8 mouse cellular contexts compared by ENCODE assay signal in genomic region chr12:58213451-58214288, GRCm38 (mm10). TPM values are rescaled to one million over a fixed set of nuclear protein-coding genes. Genes with fewer than 3 reads are reported as not detected.
A peak's percentile ranks its signal among the peaks of the same experiment; 100 is the strongest.
DNase-seq lines count a peak whose midpoint lies in the region; ATAC-seq lines count a peak whose summit lies in the region.

No protein-coding gene starts in this region.

- peak overlapping the region; percentile 63 for H3K4me2 ChIP-seq in stomach, embryonic 16.5 days (ENCODE audit: low read depth, low read length)

- ATAC-seq in stomach, embryonic 16.5 days (ENCODE audit: insufficient read depth, low FRiP score), result peak; percentile 78; the same call in 1 of the 2 replicates

- intact Hi-C loops in heart, postnatal 10 days (cut with DNase I), result loop anchor here (2.0 to 5.0 kb wide), 3 partner anchors 55 to 589 kb away; partner anchors contain the start of gene Clec14a

- peak overlapping the region; percentile 48 for H3K4me3 ChIP-seq in stomach, embryonic 16.5 days (replicated peaks; ENCODE audit: low read length)

- peaks cover 25% of the 10 kb centered on the region for H3K4me1 ChIP-seq in stomach, embryonic 16.5 days (ENCODE audit: control insufficient read depth, insufficient read depth, low read length)

- no peaks in the 10 kb centered on the region for H3K9me3 ChIP-seq in stomach, embryonic 16.5 days (replicated peaks; ENCODE audit: control insufficient read depth, low read length)

- no peaks in the 10 kb centered on the region for H3K36me3 ChIP-seq in stomach, embryonic 16.5 days (ENCODE audit: control insufficient read depth, insufficient read depth, low read length)

- peak; percentile 7 for DNase-seq in adrenal gland, postnatal 14 days
- DNase-seq in adrenal gland, postnatal 4 days (ENCODE audit: low spot score in 2 of 2), result no peak
- DNase-seq in embryo, embryonic 11 days, result peak; percentile 76
- DNase-seq in heart, postnatal 10 days, result peak; percentile 19 to 23
- peak; percentile 40 to 62 for DNase-seq in kidney, postnatal 25 days
- peak; percentile 30 for DNase-seq in lung, postnatal 36 days
- DNase-seq in urinary bladder, postnatal 10 days (ENCODE audit: low spot score), result no peak

- WGBS in stomach, embryonic 16.5 days, result under 1% methylated on average over 35 of the region's 40 CpGs

- peak overlapping the region; percentile 20; the same call in 1 of the 2 replicates for H3K9ac ChIP-seq in stomach, embryonic 16.5 days (ENCODE audit: low read length)

- no peak overlapping the region for H3K27ac ChIP-seq in stomach, embryonic 16.5 days (ENCODE audit: low read length)

- H3K27me3 ChIP-seq in stomach, embryonic 16.5 days (ENCODE audit: control insufficient read depth, insufficient read depth, low read length), result peaks cover 31% of the 10 kb centered on the region

RNA-seq across cellular contexts. Expression of gene Sstr1, which starts 2.1 kb away (rescaled TPM):
- not detected in 2 replicates for total RNA-seq in adrenal gland, postnatal 14 days (2021)
- under 1 TPM; 0.34 to 0.56 TPM for total RNA-seq in adrenal gland, postnatal 4 days (2021)
- total RNA-seq in heart, postnatal 10 days (2021), result under 1 TPM in 1 of 2 experiments, not detected in 1; 0.17 TPM
- 1.1 and 1.2 TPM in 2 replicates for polyA plus RNA-seq in stomach, embryonic 16.5 days (2015; fragmentation: Nextera tagmentation; extraction: Ambion mirVana)

RNA-seq across cellular contexts. Expression of gene Clec14a, which starts 55.4 kb away (rescaled TPM):
- 15.1 and 20.0 TPM in 2 replicates for total RNA-seq in adrenal gland, postnatal 14 days (2021)
- 10 to 100 TPM; 15.8 to 17.9 TPM for total RNA-seq in adrenal gland, postnatal 4 days (2021)
- total RNA-seq in heart, postnatal 10 days (2021), result 10 to 100 TPM; 34.4 to 34.6 TPM
- 11.2 and 11.3 TPM in 2 replicates for polyA plus RNA-seq in stomach, embryonic 16.5 days (2015; fragmentation: Nextera tagmentation; extraction: Ambion mirVana)

Comparison
In these comparisons a context has a peak if more than half of its experiments do, and no peak if none do; other contexts are left out.
1. DNase-seq: peak in adrenal gland, postnatal 14 days (single experiment), embryo, embryonic 11 days (single experiment), heart, postnatal 10 days (2 of 2), kidney, postnatal 25 days (2 of 2) and lung, postnatal 36 days (single experiment); none in adrenal gland, postnatal 4 days (0 of 2) and urinary bladder, postnatal 10 days (single experiment).